Mouse (Mus musculus) MEL (cell line): Measurements from ENCODE around the gene Sel1l. TPM values are rescaled to one million over a fixed set of nuclear protein-coding genes. Genes with fewer than 3 reads are reported as not detected.

Experiments used
- DNase-seq: peaks from one replicate; pipeline ENCODE4 v3.0.0; 2011; ENCODE audit warnings: low read depth, low spot score
- H3K27ac ChIP-seq: 2 replicates; pipeline ENCODE4 v1.5.1; 2012; ENCODE audit warnings: low read depth, mild to moderate bottlenecking, control low read depth, low read length, moderate library complexity; ENCODE audit not compliant: control insufficient read depth
- H3K27me3 ChIP-seq, 2 experiments: fragments of 150-350 bp in 1 of 2; sonication (generic) in 1 of 2; 2 replicates each; pipeline ENCODE4 v1.6.1; 2012; ENCODE audit warnings: low read length in 2 of 2, mild to moderate bottlenecking in 2 of 2, improper control_type of control experiment in 1 of 2, moderate library complexity in 1 of 2; ENCODE audit not compliant: insufficient read depth in 2 of 2, control insufficient read depth in 1 of 2
- H3K36me3 ChIP-seq, 2 experiments: 2 replicates each; pipeline ENCODE4 v1.6.1; 2012 to 2014; ENCODE audit warnings: low read length in 2 of 2, improper control_type of control experiment in 1 of 2, inconsistent platforms in 1 of 2, mild to moderate bottlenecking in 1 of 2; ENCODE audit not compliant: insufficient read depth in 2 of 2, control insufficient read depth in 1 of 2
- H3K4me1 ChIP-seq, 2 experiments: fragments of 150-350 bp in 1 of 2; sonication (generic) in 1 of 2; 2 replicates each; pipeline ENCODE4 v1.6.1; 2012; ENCODE audit warnings: low read length in 2 of 2, improper control_type of control experiment in 1 of 2, mild to moderate bottlenecking in 1 of 2; ENCODE audit not compliant: insufficient read depth in 2 of 2, control insufficient read depth in 1 of 2
- H3K4me3 ChIP-seq, 2 experiments: fragments of 150-350 bp in 1 of 2; sonication (generic) in 1 of 2; 2 replicates each; pipeline ENCODE4 v1.5.1; 2012; ENCODE audit warnings: low read depth in 2 of 2, low read length in 2 of 2, mild to moderate bottlenecking in 2 of 2, moderate library complexity in 2 of 2, control low read depth in 1 of 2, improper control_type of control experiment in 1 of 2; ENCODE audit not compliant: control insufficient read depth in 1 of 2, insufficient read depth in 1 of 2
- H3K79me2 ChIP-seq: 2 replicates; pipeline ENCODE4 v1.6.1; 2012; ENCODE audit warnings: mild to moderate bottlenecking, low read length, moderate library complexity; ENCODE audit not compliant: control insufficient read depth, poor library complexity, insufficient read depth
- H3K9ac ChIP-seq: 2 replicates; pipeline ENCODE4 v1.6.1; 2012; ENCODE audit warnings: low read depth, mild to moderate bottlenecking, control low read depth, low read length, moderate library complexity; ENCODE audit not compliant: control insufficient read depth, poor library complexity, severe bottlenecking
- H3K9me3 ChIP-seq: fragments of 150-350 bp; sonication (generic); replicated peaks from 2 replicates; pipeline ENCODE4 v1.6.1; 2012; ENCODE audit warnings: mild to moderate bottlenecking, low read length, improper control_type of control experiment, moderate library complexity; ENCODE audit not compliant: insufficient read depth
- CHD1 ChIP-seq: IDR thresholded peaks from 2 replicates; pipeline ENCODE4 v1.6.1; 2012; ENCODE audit warnings: low read depth, mild to moderate bottlenecking, inconsistent platforms, low read length, improper control_type of control experiment
- CTCF ChIP-seq, 3 experiments: IDR thresholded peaks in 2 of 3; conservative IDR thresholded peaks in 1 of 3; 2 replicates each; pipeline ENCODE4 v1.5.1; 2011 to 2012; ENCODE audit warnings: low read length in 3 of 3, low read depth in 2 of 3, mild to moderate bottlenecking in 2 of 3, improper control_type of control experiment in 1 of 3, inconsistent platforms in 1 of 3, mixed read lengths in 1 of 3, moderate library complexity in 1 of 3; ENCODE audit not compliant: control insufficient read depth in 1 of 3, insufficient read depth in 1 of 3, poor library complexity in 1 of 3, severe bottlenecking in 1 of 3
- E2F4 ChIP-seq: IDR thresholded peaks from 2 replicates; pipeline ENCODE4 v1.6.1; 2011; ENCODE audit warnings: low read depth, low read length, improper control_type of control experiment, borderline replicate concordance
- ELF1 ChIP-seq: IDR thresholded peaks from 2 replicates; pipeline ENCODE4 v1.6.1; 2014; ENCODE audit warnings: low read depth, mild to moderate bottlenecking, inconsistent platforms, low read length, improper control_type of control experiment, moderate library complexity
- EP300 ChIP-seq, 2 experiments: IDR thresholded peaks; 2 replicates each; pipeline ENCODE4 v1.6.1; 2011; ENCODE audit warnings: improper control_type of control experiment in 2 of 2, low read length in 2 of 2, low read depth in 1 of 2, mild to moderate bottlenecking in 1 of 2
- GABPA ChIP-seq: IDR thresholded peaks from 2 replicates; pipeline ENCODE4 v1.6.1; 2012; ENCODE audit warnings: low read depth, mild to moderate bottlenecking, inconsistent platforms, low read length, improper control_type of control experiment, moderate library complexity
- HCFC1 ChIP-seq: IDR thresholded peaks from 2 replicates; pipeline ENCODE4 v1.6.1; 2012; ENCODE audit warnings: low read depth, mild to moderate bottlenecking, inconsistent platforms, low read length, improper control_type of control experiment, moderate library complexity
- KAT2A ChIP-seq: conservative IDR thresholded peaks from 2 replicates; pipeline ENCODE4 v1.6.1; 2012; ENCODE audit warnings: low read depth, low read length, improper control_type of control experiment, inconsistent platforms
- MAFK ChIP-seq: IDR thresholded peaks from 2 replicates; pipeline ENCODE4 v1.6.1; 2011; ENCODE audit warnings: low read depth, mild to moderate bottlenecking, low read length, improper control_type of control experiment, borderline replicate concordance
- MAX ChIP-seq: IDR thresholded peaks from 2 replicates; pipeline ENCODE4 v1.6.1; 2011; ENCODE audit warnings: low read length, improper control_type of control experiment
- MEF2A ChIP-seq: IDR thresholded peaks from 2 replicates; pipeline ENCODE4 v1.6.1; 2014; ENCODE audit warnings: low read depth, mild to moderate bottlenecking, inconsistent platforms, low read length, improper control_type of control experiment; ENCODE audit not compliant: poor library complexity, insufficient replicate concordance, severe bottlenecking; ENCODE audit errors: extremely low read depth
- MXI1 ChIP-seq: IDR thresholded peaks from 2 replicates; pipeline ENCODE4 v1.6.1; 2011; ENCODE audit warnings: mild to moderate bottlenecking, low read depth, low read length, improper control_type of control experiment
- MYC ChIP-seq: IDR thresholded peaks from 2 replicates; pipeline ENCODE4 v1.6.1; 2011; ENCODE audit warnings: low read depth, mild to moderate bottlenecking, low read length, improper control_type of control experiment, moderate library complexity
- NELFE ChIP-seq: IDR thresholded peaks from 2 replicates; pipeline ENCODE4 v1.6.1; 2011; ENCODE audit warnings: low read depth, low read length, improper control_type of control experiment
- POLR2AphosphoS2 ChIP-seq: IDR thresholded peaks from 2 replicates; pipeline ENCODE4 v1.6.1; 2011; ENCODE audit warnings: low read length, improper control_type of control experiment
- RCOR1 ChIP-seq: IDR thresholded peaks from 2 replicates; pipeline ENCODE4 v1.6.1; 2012; ENCODE audit warnings: low read depth, mild to moderate bottlenecking, inconsistent platforms, low read length, improper control_type of control experiment
- SIN3A ChIP-seq: IDR thresholded peaks from 2 replicates; pipeline ENCODE4 v1.6.1; 2012; ENCODE audit warnings: low read length, improper control_type of control experiment, inconsistent platforms
- SMC3 ChIP-seq: IDR thresholded peaks from 2 replicates; pipeline ENCODE4 v1.6.1; 2011; ENCODE audit warnings: low read depth, low read length, improper control_type of control experiment
- TBP ChIP-seq: IDR thresholded peaks from 2 replicates; pipeline ENCODE4 v1.8.0; 2011; ENCODE audit warnings: low read depth, low read length, improper control_type of control experiment
- TCF12 ChIP-seq: IDR thresholded peaks from 2 replicates; pipeline ENCODE4 v1.6.1; 2014; ENCODE audit warnings: low read depth, mild to moderate bottlenecking, inconsistent platforms, low read length, improper control_type of control experiment, moderate library complexity
- UBTF ChIP-seq: IDR thresholded peaks from 2 replicates; pipeline ENCODE4 v1.6.1; 2012; ENCODE audit warnings: low read depth, mild to moderate bottlenecking, inconsistent platforms, low read length, improper control_type of control experiment, moderate library complexity, borderline replicate concordance; ENCODE audit not compliant: insufficient read depth
- USF2 ChIP-seq, 2 experiments: IDR thresholded peaks; 2 replicates each; pipeline ENCODE4 v1.6.1; 2011 to 2012; ENCODE audit warnings: improper control_type of control experiment in 2 of 2, low read length in 2 of 2, borderline replicate concordance in 1 of 2, inconsistent platforms in 1 of 2, low read depth in 1 of 2, mild to moderate bottlenecking in 1 of 2; ENCODE audit not compliant: insufficient read depth in 1 of 2
- ZC3H11A ChIP-seq: IDR thresholded peaks from 2 replicates; pipeline ENCODE4 v1.6.1; 2012; ENCODE audit warnings: low read depth, mild to moderate bottlenecking, inconsistent platforms, low read length, improper control_type of control experiment
- ZKSCAN1 ChIP-seq: IDR thresholded peaks from 2 replicates; pipeline ENCODE4 v1.6.1; 2012; ENCODE audit warnings: low read depth, mild to moderate bottlenecking, inconsistent platforms, low read length, improper control_type of control experiment, moderate library complexity
- ZMIZ1 ChIP-seq: IDR thresholded peaks from 2 replicates; pipeline ENCODE4 v1.6.1; 2012; ENCODE audit warnings: low read depth, mild to moderate bottlenecking, inconsistent platforms, low read length, improper control_type of control experiment, moderate library complexity
- polyA plus RNA-seq, 2 experiments: library from polyadenylated mRNA; stranded (reverse) in 1 of 2; unstranded in 1 of 2; fragments of >175 nt in 1 of 2; fragments of >200 nt in 1 of 2; gene quantifications; 2 replicates each; pipeline versions ENCODE4 v1.2.1 to v1.2.4; 2012; ENCODE audit warnings: low replicate concordance in 2 of 2, low read depth in 1 of 2; ENCODE audit not compliant: insufficient read length in 2 of 2, insufficient read depth in 1 of 2, missing spikeins in 1 of 2
- total RNA-seq: library from RNA; depleted of rRNA; stranded (reverse); fragments of 300-350 nt; gene quantifications from 2 replicates; pipeline ENCODE4 v1.2.3, GENCODE M21; 2012

Gene Sel1l
- total and polyA plus RNA-seq, 3 experiments, result 32.0 to 299 (median 35.6) TPM

DNA sequence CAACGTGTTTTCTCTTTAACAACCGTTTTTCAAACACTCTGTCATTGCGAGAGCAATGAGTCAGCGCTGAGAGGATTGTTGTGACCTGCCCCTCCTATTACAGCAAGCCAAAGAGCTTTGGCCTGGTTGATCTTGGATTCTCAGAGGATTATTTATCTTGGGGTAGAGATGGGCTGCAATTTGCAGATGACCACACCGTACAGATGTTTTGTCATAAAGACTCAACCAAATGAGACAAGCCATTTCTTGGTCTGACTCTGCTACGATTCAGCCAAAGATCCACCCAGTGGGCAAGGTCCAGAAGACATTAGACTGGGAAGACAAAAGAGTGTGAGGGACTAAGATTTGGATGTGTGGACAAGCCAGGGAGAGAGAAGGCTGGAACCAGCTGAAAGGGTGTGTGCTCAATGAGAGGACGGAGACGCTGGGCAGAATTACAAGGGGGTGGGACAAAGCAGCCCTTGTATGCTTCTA is 74.1 kb downstream of the Sel1l start:
- Histone ChIP-seq H3K27me3 (no peaks in the 10 kb centered on the region), H3K79me2 (no peaks in the 10 kb centered on the region), H3K27ac (no peak overlapping the region), H3K4me3 (no peak overlapping the region)
- no peak for DNase-seq
- TF ChIP-seq MEF2A, result no peak
- no peak for TF ChIP-seq UBTF
- TF ChIP-seq MXI1, result no peak
- no peak for TF ChIP-seq GABPA
- TF ChIP-seq SMC3, result no peak
- TF ChIP-seq CHD1, result no peak
- TF ChIP-seq ZMIZ1, result no peak
- TF ChIP-seq EP300 (IDR thresholded peaks at IDR 0.05; ENCODE audit: low read depth in 1 of 2, low read length in 2 of 2), result no peak
- no peak for TF ChIP-seq TBP
- no peak for TF ChIP-seq MAFK
- no peak for TF ChIP-seq POLR2AphosphoS2
- no peak for TF ChIP-seq USF2 (IDR thresholded peaks at IDR 0.05; ENCODE audit: borderline replicate concordance in 1 of 2, insufficient read depth in 1 of 2, low read depth in 1 of 2, low read length in 2 of 2)
- no peak for TF ChIP-seq HCFC1
- TF ChIP-seq KAT2A, result no peak
- TF ChIP-seq MAX, result no peak
- TF ChIP-seq, all 39 proteins: peak for 0
- no peaks in the 10 kb centered on the region for H3K9me3 ChIP-seq
- no peaks in the 10 kb centered on the region for H3K4me1 ChIP-seq
- no peaks in the 10 kb centered on the region for H3K36me3 ChIP-seq
- H3K9ac ChIP-seq, result no peak overlapping the region

DNA sequence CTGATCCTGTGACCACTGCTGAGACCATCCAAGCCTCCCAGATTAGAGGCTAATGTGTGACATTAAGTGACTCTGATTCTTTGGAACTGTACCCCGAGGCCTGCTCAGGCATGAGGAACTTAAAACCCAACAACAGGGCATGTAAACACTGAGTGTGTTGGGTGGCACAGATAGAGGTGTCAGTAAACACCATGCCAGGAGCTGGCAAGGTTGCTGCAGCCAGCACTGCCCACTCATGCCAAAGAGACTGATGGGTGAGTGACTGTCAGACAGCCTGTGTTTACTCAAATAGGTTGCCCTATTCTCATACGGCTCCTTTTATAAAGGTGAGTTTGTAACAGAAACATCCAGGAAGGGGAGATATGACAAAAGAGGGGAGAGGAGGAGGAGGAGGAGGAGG is 80.1 kb downstream of the Sel1l start:
- H3K36me3 ChIP-seq, result no peaks in the 10 kb centered on the region
- no peak overlapping the region for H3K9ac ChIP-seq
- no peaks in the 10 kb centered on the region for H3K79me2 ChIP-seq
- H3K4me1 ChIP-seq, result no peaks in the 10 kb centered on the region
- H3K27ac ChIP-seq, result no peak overlapping the region
- H3K27me3 ChIP-seq, result no peaks in the 10 kb centered on the region
- TF ChIP-seq RCOR1 (no peak), MYC (no peak), ZKSCAN1 (no peak), USF2 (IDR thresholded peaks at IDR 0.05; ENCODE audit: borderline replicate concordance in 1 of 2, insufficient read depth in 1 of 2, low read depth in 1 of 2, low read length in 2 of 2) (no peak), ELF1 (no peak), KAT2A (no peak), NELFE (no peak), MAX (no peak), TBP (no peak), GABPA (no peak), TCF12 (no peak), ZC3H11A (no peak), MEF2A (no peak), MXI1 (no peak), EP300 (IDR thresholded peaks at IDR 0.05; ENCODE audit: low read depth in 1 of 2, low read length in 2 of 2) (no peak), E2F4 (no peak), SIN3A (no peak), HCFC1 (no peak), CTCF (IDR thresholded peaks at IDR 0.05 in 2 of 3, conservative IDR thresholded peaks at IDR 0.05 in 1 of 3; ENCODE audit: control insufficient read depth in 1 of 3, insufficient read depth in 1 of 3, low read depth in 2 of 3, low read length in 3 of 3, poor library complexity in 1 of 3, severe bottlenecking in 1 of 3) (no peak)
- DNase-seq, result no peak
- no peak overlapping the region for H3K4me3 ChIP-seq
- H3K9me3 ChIP-seq, result no peaks in the 10 kb centered on the region
